Mouse (Mus musculus): Measurements from ENCODE around the gene Ccdc65.
A peak's percentile ranks its signal among the peaks of the same experiment; 100 is the strongest.
"Not testable (repeated sequence)": the region's sequence is repeated elsewhere in the genome, so short reads cannot be mapped to it uniquely, and the experiment has no call there.

Ccdc65 gene

GRCm38 (mm10) chr15:98737881-98738280 is 29.9 kb downstream of the Ccdc65 start:
- DNase-seq (ENCODE audit: low spot score) = no peak

- no peak for DNase-seq (ENCODE audit: low spot score)
These were observed 30.8 kb downstream of the Ccdc65 start for GRCm38 (mm10) chr15:98738796-98739195.

DNA sequence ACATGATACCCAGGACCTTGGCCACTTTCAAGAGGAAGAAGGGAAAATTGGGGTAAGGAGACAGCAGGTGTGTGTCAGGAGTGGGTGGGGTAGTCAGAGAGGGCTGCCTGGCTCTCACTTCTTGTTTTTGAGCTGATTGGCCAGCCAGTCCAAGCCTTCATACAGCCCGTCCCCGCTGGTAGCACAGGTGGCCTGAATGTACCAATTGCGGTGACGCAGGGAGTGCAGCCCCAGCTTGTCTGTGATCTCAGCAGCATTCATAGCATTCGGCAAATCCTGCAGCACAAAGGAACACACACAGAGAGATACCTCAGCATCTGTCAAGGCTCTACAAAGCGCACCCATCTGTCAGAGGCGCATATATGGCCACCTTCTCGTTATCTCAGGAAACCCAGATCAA is 32.2 kb downstream of the Ccdc65 start:
- no peak for DNase-seq (ENCODE audit: low spot score)

GRCm38 (mm10) chr15:98742766-98743428 is 34.9 kb downstream of the Ccdc65 start:
- no peak for DNase-seq (ENCODE audit: low spot score)

DNA sequence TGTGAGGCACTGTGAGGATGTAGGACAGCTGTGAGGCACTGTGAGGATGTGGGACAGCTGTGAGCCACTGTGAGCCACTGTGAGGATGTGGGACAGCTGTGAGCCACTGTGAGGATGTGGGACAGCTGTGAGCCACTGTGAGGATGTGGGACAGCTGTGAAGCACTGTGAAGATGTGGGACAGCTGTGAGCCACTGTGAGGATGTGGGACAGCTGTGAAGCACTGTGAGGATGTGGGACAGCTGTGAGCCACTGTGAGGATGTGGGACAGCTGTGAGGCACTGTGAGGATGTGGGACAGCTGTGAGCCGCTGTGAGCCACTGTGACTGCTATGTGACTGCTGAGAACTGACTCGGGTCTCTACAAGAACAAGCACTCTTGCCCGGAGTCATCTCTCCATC is 35.9 kb downstream of the Ccdc65 start:
- not testable (repeated sequence) for DNase-seq (ENCODE audit: low spot score)

DNA sequence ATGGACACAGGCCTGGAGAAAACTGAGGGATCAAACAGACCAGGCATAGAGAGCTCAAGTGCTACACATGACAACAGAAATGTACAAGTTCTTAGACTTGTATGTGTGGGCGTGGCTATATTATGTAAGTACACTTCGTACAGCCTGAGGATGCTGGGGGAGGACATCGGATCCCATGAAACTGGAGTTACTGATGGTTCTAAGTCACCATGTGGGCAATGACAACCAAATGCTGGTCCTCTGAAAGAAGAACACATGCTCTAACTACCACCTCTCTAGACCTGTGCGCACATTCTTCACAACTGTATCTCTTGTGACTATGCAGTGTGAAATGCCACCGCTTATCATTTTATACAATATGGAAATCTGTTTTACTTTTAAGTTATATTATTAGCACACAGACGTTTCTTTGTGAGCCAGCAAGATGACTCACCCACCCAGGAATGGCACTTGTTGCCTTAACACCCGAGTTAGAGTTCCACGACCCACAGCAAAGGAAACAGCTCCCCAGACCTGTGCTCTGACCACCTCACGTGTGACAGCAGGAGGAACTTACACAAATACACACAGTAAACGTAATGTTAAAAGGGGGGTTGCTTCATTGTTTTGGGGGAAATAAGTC is 38.4 kb downstream of the Ccdc65 start:
- no peak for DNase-seq (ENCODE audit: low spot score)

DNA sequence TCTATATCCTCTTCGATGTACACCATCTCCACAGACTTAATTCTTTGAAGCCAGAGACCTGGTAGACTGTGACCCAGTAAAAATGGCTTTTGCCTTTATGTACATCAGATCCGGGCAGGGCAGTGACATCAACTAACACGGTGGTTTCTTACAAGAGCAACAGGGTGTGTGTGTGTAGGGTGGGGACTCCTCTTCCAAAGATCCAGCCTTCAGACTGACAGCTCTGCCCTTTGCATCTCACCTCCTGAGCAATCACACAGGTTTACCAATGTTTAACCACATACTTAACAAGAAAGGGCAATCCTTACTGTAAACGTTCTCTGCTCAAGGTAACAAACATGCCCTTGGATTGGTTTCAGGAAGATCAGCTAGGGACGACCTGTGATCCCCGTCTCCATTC is 39.3 kb downstream of the Ccdc65 start:
- DNase-seq (ENCODE audit: low spot score) = no peak

DNA sequence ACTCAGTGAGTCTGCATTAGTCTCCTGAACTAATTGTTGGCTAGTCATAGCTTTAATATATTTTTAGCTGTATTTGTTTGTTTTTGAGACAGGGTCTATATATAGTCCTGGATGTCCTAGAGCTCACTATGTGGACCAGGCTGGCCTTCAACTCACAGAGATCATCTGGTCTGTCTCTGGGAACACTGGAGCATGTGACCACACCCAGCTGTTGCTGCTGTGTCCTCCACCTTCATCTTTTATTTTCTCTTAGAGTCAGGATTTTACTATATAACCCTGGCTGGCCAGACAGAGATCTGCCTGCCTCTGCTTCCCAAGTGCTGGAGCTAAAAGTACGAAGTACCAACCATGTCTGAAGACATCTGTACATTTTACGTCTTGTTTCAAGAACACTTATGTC is 41.1 kb downstream of the Ccdc65 start:
- DNase-seq (ENCODE audit: low spot score) = no peak

DNA sequence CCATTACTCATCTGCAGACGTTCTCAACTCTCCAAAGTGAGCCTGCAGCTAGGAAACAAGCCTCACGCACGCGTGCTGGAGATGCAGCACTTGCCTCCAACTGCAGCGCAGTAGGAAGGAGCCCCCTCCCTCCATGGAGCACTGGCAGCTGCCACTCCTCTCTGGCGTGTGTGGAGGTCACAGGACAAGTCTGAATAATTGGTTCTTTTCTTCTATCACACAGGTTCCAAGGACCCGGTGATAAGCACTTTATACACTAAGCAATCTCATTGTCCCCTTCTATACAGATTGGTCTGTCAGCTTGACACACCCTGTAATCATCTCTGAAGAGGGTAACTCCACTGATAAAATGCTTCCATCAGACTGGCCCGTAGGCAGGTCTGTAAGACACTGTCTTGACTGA is 45.0 kb downstream of the Ccdc65 start:
- DNase-seq (ENCODE audit: low spot score) = no peak

- no peak for DNase-seq (ENCODE audit: low spot score)
These were observed 46.1 kb downstream of the Ccdc65 start for GRCm38 (mm10) chr15:98754125-98754524.

- peak; percentile 55 for DNase-seq (ENCODE audit: low spot score)
These were observed 54.2 kb downstream of the Ccdc65 start for GRCm38 (mm10) chr15:98762201-98762621.

- peak; percentile 93 for DNase-seq (ENCODE audit: low spot score)
These were observed 54.9 kb downstream of the Ccdc65 start, which contains the start of gene Arf3 for GRCm38 (mm10) chr15:98762670-98763529. TSS of gene Arf3 (minus strand) at chr15:98763214.

DNA sequence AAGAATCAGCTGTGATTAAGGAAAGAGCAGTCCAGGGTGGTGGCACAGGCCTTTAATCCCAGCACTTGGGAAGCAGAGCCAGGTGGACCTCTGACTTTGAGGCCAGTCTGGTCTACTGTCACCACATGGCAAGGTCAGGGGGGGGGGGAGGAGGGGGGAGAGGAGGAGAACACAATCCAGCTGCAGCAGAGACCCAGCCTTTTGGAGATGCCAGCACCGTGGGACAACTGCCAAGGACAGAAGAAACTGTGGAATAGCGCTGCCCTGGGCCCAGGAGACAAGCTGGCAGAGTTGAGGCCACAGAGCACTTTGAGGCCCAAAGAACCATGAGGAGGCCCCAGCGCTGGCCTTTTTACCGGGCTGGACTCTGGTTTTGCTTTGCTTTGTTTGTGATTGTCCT is 57.9 kb downstream of the Ccdc65 start:
- DNase-seq (ENCODE audit: low spot score) = no peak

DNA sequence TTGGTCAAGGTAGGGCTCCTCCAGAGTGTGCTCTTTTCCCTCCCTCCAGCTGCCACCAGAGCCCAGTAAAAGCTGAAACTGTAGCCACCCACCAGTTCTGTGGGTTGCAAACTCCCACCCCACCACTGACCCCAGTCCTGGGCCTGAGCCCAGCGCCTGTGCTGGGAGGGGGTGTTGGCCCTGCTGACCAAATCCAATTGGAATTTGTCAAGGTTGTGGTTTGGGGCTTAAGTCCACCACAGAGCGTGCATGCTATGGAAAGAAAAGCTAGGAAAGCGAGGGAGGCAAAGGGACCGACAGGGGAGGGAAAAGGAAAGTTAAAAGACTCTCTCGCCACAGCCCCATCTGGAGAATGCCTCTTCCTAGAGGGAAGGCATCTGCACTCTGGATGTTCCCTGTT is 60.3 kb downstream of the Ccdc65 start:
- no peak for DNase-seq (ENCODE audit: low spot score)

GRCm38 (mm10) chr15:98771813-98772425 is 63.9 kb downstream of the Ccdc65 start:
- no peak for DNase-seq (ENCODE audit: low spot score)

- DNase-seq (ENCODE audit: low spot score) = no peak
These were observed 64.7 kb downstream of the Ccdc65 start for GRCm38 (mm10) chr15:98772511-98773211.

All from ovary, postnatal 14 days (tissue).